Mouse (Mus musculus): ENCODE results near the gene Usp35.

- TF ChIP-seq MEF2A (IDR thresholded peaks at IDR 0.05; ENCODE audit: extremely low read depth, insufficient replicate concordance, low read depth, low read length, poor library complexity, severe bottlenecking) (no peak), POLR2A (IDR thresholded peaks at IDR 0.05; ENCODE audit: control insufficient read depth in 1 of 2, insufficient read depth in 1 of 2, low read depth in 1 of 2, low read length in 2 of 2, poor library complexity in 1 of 2) (no peak), CTCF (IDR thresholded peaks at IDR 0.05 in 2 of 3, conservative IDR thresholded peaks at IDR 0.05 in 1 of 3; ENCODE audit: control insufficient read depth in 1 of 3, insufficient read depth in 1 of 3, low read depth in 2 of 3, low read length in 3 of 3, poor library complexity in 1 of 3, severe bottlenecking in 1 of 3) (no peak), JUND (IDR thresholded peaks at IDR 0.05; ENCODE audit: low read depth, low read length) (no peak), ZC3H11A (IDR thresholded peaks at IDR 0.05; ENCODE audit: low read depth, low read length) (no peak), CHD1 (IDR thresholded peaks at IDR 0.05; ENCODE audit: low read depth, low read length) (no peak), GATA1 (IDR thresholded peaks at IDR 0.05; ENCODE audit: low read depth, low read length) (no peak), RCOR1 (IDR thresholded peaks at IDR 0.05; ENCODE audit: low read depth, low read length) (no peak), E2F4 (IDR thresholded peaks at IDR 0.05; ENCODE audit: borderline replicate concordance, low read depth, low read length) (no peak), ETS1 (IDR thresholded peaks at IDR 0.05; ENCODE audit: low read depth, low read length) (no peak)
These were observed 19.6 kb downstream of the Usp35 start for GRCm38 (mm10) chr7:97312196-97312595.
